Mouse (Mus musculus) lung, postnatal 0 days (tissue): Measurements from ENCODE around the gene Csad. TPM values are rescaled to one million over a fixed set of nuclear protein-coding genes. Genes with fewer than 3 reads are reported as not detected.

Experiments
- ATAC-seq: fragments of 200-750 bp; cut with Nextera tagmentation; 2 replicates; pipeline ENCODE4 v1.8.0; 2017; ENCODE audit warnings: moderate library complexity
- DNase-seq: peaks from one replicate; pipeline ENCODE4 v3.0.0-alpha.2; 2016; ENCODE audit warnings: low spot score
- H3K27ac ChIP-seq: fragments of 300-500 bp; sonication (generic); 2 replicates; pipeline ENCODE4 v1.5.1; 2014; ENCODE audit warnings: antibody characterized with exemption, mild to moderate bottlenecking, low read length, mixed read lengths
- H3K27me3 ChIP-seq: fragments of 300-500 bp; sonication (generic); replicated peaks from 2 replicates; pipeline ENCODE4 v1.6.1; 2014; ENCODE audit warnings: low read length, mixed read lengths; ENCODE audit not compliant: insufficient read depth
- H3K36me3 ChIP-seq: fragments of 300-500 bp; sonication (generic); 2 replicates; pipeline ENCODE4 v1.6.1; 2014; ENCODE audit warnings: low read length, mixed read lengths; ENCODE audit not compliant: insufficient read depth
- H3K4me1 ChIP-seq: fragments of 300-500 bp; sonication (generic); 2 replicates; pipeline ENCODE4 v1.6.1; 2014; ENCODE audit warnings: antibody characterized with exemption, low read depth, low read length, mixed read lengths; ENCODE audit not compliant: insufficient read depth
- H3K4me2 ChIP-seq: fragments of 300-500 bp; sonication (generic); replicated peaks from 2 replicates; pipeline ENCODE4 v1.6.1; 2014; ENCODE audit warnings: low read depth, mild to moderate bottlenecking, low read length, moderate library complexity, mixed read lengths
- H3K4me3 ChIP-seq: fragments of 300-500 bp; sonication (generic); 2 replicates; pipeline ENCODE4 v1.5.1; 2014; ENCODE audit warnings: low read depth, low read length
- H3K9ac ChIP-seq: fragments of 300-500 bp; sonication (generic); replicated peaks from 2 replicates; pipeline ENCODE4 v1.6.1; 2014; ENCODE audit warnings: low read depth, mild to moderate bottlenecking
- H3K9me3 ChIP-seq: fragments of 300-500 bp; sonication (generic); 2 replicates; pipeline ENCODE4 v1.6.1; 2016; ENCODE audit warnings: low read length, mixed read lengths
- CTCF ChIP-seq: IDR thresholded peaks from 2 replicates; pipeline ENCODE4 v1.5.1; 2016; ENCODE audit warnings: antibody characterized with exemption, mild to moderate bottlenecking
- EP300 ChIP-seq: IDR thresholded peaks from 2 replicates; pipeline ENCODE4 v1.6.1; 2016; ENCODE audit warnings: antibody characterized with exemption, mild to moderate bottlenecking, control low read depth
- WGBS: fragments of 180-500 bp; shearing (Covaris S2); extraction: QIAGEN DNeasy Blood & Tissue Kit; methylation state at CpG from one replicate; pipeline ENCODE4 v1.1.7; 2014; 5-methylcytosine and 5-hydroxymethylcytosine counted together
- polyA plus RNA-seq: library from polyadenylated mRNA; unstranded; fragments of >200 nt; fragmentation: Nextera tagmentation; extraction: Ambion mirVana; gene quantifications from 2 replicates; pipeline ENCODE4 v1.2.1, GENCODE M21; 2015

The Csad gene
- polyA plus RNA-seq, 1 experiment from 2014 or later, result 71.0 TPM

DNA sequence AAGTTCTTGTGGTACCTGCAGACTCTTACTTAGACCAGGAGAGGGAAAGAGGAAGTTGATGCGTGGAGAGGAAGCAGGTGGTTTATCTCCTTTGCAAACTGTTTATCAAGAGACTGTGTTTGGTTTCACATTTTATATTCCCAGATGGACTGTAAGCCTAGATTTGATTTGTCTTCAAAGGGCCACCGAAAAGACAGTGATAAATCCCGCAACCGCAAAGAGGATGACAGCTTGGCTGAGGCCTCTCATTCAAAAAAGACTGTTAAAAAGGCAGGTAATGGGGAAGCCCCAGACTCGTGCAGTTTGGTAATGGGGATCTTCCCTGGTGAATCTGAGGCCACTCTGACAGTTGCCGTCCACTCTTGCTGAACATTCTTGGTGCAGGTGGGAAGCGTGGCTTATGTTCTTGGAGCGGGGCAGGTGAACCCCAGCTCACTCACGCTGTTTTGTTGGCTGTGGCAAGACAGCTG, 3.6 kb upstream of the Csad start:
- TF ChIP-seq EP300 (no peak), CTCF (no peak)
- WGBS, result 71% methylated on average over 9 of the region's 9 CpGs
- no peaks in the 10 kb centered on the region for H3K9me3 ChIP-seq
- H3K27ac ChIP-seq, result no peak overlapping the region
- H3K4me2 ChIP-seq, result no peak overlapping the region
- H3K27me3 ChIP-seq, result no peaks in the 10 kb centered on the region
- no peak overlapping the region for H3K9ac ChIP-seq
- ATAC-seq (no peak), DNase-seq (no peak)
- H3K36me3 ChIP-seq, result peaks cover 35% of the 10 kb centered on the region; the same call in 1 of the 2 replicates
- peaks cover 19% of the 10 kb centered on the region; the same call in 1 of the 2 replicates for H3K4me1 ChIP-seq
- no peak overlapping the region for H3K4me3 ChIP-seq

DNA sequence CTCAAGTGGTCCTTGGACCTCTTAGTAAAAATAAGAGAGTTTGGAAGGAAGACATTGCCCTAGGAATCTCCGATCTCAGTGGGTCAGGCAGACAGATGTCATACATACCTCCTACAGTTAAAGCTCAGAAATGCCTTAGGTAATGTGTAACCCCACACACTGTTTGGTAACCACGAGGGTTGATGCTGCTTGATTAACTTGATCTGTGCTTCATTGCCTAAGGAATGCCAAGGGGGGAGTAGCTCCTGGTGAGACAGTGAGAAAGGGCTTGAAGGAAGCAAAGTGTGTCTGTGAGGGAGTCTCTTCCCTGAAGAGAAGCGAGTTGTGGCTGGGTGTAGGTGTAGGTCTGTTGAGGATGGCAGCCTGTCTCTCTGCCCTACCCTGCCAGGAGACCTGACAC, 2.8 kb upstream of the Csad start:
- Histone ChIP-seq H3K4me2 (no peak overlapping the region), H3K27ac (no peak overlapping the region), H3K9ac (no peak overlapping the region), H3K36me3 (peaks cover 27% of the 10 kb centered on the region; the same call in 1 of the 2 replicates), H3K27me3 (no peaks in the 10 kb centered on the region), H3K4me3 (no peak overlapping the region), H3K9me3 (no peaks in the 10 kb centered on the region), H3K4me1 (peaks cover 24% of the 10 kb centered on the region; the same call in 1 of the 2 replicates)
- DNase-seq, result no peak
- 74% methylated on average over 3 of the region's 3 CpGs for WGBS
- no peak for ATAC-seq
- TF ChIP-seq EP300 (no peak), CTCF (no peak)

DNA sequence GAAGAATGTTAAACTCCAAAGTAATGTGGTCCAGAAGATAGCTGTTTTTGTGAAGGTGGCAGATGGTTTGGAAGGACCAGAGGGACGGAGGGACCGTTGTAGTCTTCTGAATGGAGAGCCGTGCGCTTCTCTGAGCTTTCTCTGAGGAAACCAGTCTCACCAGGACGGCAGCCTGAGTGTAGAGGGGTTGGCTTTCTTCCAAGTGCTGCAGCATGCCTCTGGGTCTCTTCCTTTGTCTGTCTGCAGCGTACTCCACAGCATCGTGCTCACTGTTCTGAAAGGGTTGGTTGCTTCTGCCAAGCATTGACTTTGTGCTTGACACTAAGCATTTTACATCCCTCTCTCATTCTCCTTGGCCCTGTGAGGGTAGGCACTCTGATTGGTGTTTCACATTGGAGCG, 1.3 kb upstream of the Csad start:
- Histone ChIP-seq H3K9ac (no peak overlapping the region), H3K4me3 (no peak overlapping the region), H3K9me3 (no peaks in the 10 kb centered on the region), H3K4me2 (peak overlapping the region; percentile 54), H3K4me1 (peaks cover 24% of the 10 kb centered on the region; the same call in 1 of the 2 replicates), H3K27me3 (no peaks in the 10 kb centered on the region), H3K27ac (no peak overlapping the region), H3K36me3 (peaks cover 18% of the 10 kb centered on the region; the same call in 1 of the 2 replicates)
- DNase-seq (peak; percentile 49), ATAC-seq (no peak)
- WGBS, result 21% methylated on average over 8 of the region's 8 CpGs
- no peak for TF ChIP-seq EP300
- no peak for TF ChIP-seq CTCF

DNA sequence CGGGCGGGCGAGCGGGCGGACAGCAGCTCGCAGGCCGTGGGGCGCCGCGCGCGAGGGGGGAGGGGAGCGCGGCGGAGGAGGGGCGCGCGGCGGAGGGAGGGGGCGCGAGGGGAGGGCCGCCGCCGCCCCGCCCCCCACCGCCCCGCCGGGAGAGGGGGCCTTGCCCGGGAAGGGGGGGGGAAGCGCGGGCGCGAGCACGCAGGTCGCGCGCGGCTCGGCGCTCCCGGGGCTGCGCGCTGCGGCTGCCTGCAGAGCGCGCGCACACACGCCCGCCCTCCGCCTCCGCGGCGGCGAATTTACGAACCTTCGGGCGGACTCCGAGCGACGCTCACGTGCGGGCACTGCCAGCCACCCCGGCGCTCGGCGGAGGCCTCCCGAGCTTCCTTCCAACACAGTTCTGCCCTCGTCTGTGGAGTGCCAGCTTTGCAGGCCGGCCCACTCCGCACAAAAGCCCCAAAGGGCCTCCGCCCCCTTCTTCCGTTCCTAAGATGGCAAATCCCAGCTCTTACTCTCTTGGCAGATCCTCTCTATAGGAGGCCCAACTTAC, 616 bp downstream of the Csad start:
- ATAC-seq (peak; percentile 51), DNase-seq (peak; percentile 82)
- no peaks in the 10 kb centered on the region for H3K9me3 ChIP-seq
- H3K27me3 ChIP-seq, result no peaks in the 10 kb centered on the region
- peaks cover 24% of the 10 kb centered on the region; the same call in 1 of the 2 replicates for H3K4me1 ChIP-seq
- peak overlapping the region; percentile 100 for H3K27ac ChIP-seq
- WGBS, result 0% methylated on average over 13 of the region's 72 CpGs
- H3K9ac ChIP-seq, result peak overlapping the region; percentile 91
- peaks cover 18% of the 10 kb centered on the region; the same call in 1 of the 2 replicates for H3K36me3 ChIP-seq
- H3K4me3 ChIP-seq, result peak overlapping the region; percentile 91
- peak overlapping the region; percentile 54 for H3K4me2 ChIP-seq
- no peak for TF ChIP-seq EP300
- TF ChIP-seq CTCF, result no peak; the same call in 1 of the 2 replicates

DNA sequence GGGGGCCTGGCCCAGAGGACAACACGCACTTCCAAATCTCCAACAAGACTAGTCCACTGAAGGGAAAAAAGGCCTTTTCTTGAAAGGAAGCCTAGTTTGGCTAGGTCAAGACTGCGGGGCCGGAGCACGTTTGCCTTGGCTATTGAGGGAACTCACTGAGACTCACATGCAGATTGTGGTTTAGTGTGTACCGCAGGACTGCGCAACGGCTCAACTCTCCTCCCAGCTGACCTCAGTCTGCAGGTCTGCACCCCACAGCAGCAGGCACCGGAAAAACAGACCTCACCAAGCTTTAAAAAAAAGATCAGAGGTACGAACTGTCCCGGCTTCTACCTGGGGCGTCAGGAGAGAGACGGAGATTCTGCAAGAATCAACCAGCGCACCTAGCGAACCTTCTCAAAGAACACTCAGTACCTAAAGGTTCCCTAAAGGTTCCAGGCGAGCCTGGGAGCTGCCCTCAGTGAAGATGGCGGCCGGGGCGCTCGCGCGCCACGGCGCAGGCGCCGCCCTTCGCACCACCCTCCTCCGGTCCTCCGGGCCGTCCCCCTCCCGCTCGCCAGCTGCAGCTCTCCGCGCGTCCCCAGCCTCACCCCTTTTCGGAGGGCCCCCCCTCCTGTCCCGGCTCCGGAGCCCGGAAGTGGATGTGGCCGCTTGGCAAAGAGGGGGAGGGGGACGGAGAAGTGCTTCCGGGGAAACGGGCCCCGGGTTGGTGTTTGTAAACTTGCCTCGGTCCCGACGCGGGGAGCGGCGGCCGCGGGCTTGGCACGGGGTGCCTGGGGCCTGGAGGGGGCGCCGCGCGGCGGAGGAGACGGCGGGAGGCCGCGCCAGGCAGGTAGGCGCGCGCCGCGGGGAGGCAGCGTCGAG, 1.3 kb downstream of the Csad start, which contains the start of gene Zfp740:
TSS of gene Zfp740 (plus strand) at position 279 of the 864 bp plus-strand sequence.
- peak; percentile 96 for ATAC-seq
- H3K27ac ChIP-seq, result peak within 1 kb of the TSS; percentile 100

DNA sequence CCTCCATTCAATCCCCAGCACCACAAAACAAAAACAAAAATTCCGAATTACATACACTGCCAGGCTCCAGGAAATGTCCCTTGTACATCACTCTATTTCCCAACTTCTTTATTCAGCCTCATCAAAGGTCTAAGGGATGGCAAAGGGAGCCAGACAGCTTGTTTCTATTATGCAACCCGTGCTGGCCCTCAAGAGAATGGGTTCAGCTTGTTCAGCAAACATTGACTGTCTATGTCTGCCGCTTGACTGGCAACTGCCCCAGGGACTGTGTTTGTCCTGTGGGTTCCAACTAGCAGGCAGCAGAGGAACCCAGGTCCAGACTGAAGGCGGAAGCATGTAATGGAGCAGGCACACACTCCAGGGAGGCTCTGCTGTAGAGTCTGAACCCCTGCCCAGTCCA, 5.7 kb downstream of the Csad start:
- no peaks in the 10 kb centered on the region for H3K9me3 ChIP-seq
- H3K27me3 ChIP-seq, result no peaks in the 10 kb centered on the region
- DNase-seq (peak; percentile 64), ATAC-seq (no peak)
- H3K27ac ChIP-seq, result peak overlapping the region; percentile 43; the same call in 1 of the 2 replicates
- H3K9ac ChIP-seq, result no peak overlapping the region
- TF ChIP-seq EP300 (no peak), CTCF (no peak)
- H3K4me3 ChIP-seq, result no peak overlapping the region
- peaks cover 5% of the 10 kb centered on the region; the same call in 1 of the 2 replicates for H3K4me1 ChIP-seq
- H3K36me3 ChIP-seq, result no peaks in the 10 kb centered on the region
- H3K4me2 ChIP-seq, result no peak overlapping the region
- WGBS, result 56% methylated on average over 4 of the region's 4 CpGs

More for the DNA sequence above, 1.3 kb downstream of the Csad start, which contains the start of gene Zfp740:
- Histone ChIP-seq H3K4me3 (peak within 1 kb of the TSS; percentile 91), H3K4me2 (peak within 1 kb of the TSS; percentile 54), H3K27me3 (no peaks in the 10 kb centered on the region), H3K36me3 (peaks cover 11% of the 10 kb centered on the region; the same call in 1 of the 2 replicates), H3K9ac (peak within 1 kb of the TSS; percentile 91), H3K9me3 (no peaks in the 10 kb centered on the region), H3K4me1 (peaks cover 24% of the 10 kb centered on the region; the same call in 1 of the 2 replicates)
- TF ChIP-seq CTCF, result peak; percentile 4; the same call in 1 of the 2 replicates
- peak; percentile 31; the same call in 1 of the 2 replicates for TF ChIP-seq EP300
- peak; percentile 99 for DNase-seq
- 3% methylated on average over 45 of the region's 68 CpGs for WGBS
